Mouse (Mus musculus) MEL (cell line): Measurements from ENCODE around the gene Olfr1279.

Source experiments
- CTCF ChIP-seq, 3 experiments: IDR thresholded peaks in 2 of 3; conservative IDR thresholded peaks in 1 of 3; 2 replicates each; pipeline ENCODE4 v1.5.1; 2011 to 2012; ENCODE audit warnings: low read length in 3 of 3, low read depth in 2 of 3, mild to moderate bottlenecking in 2 of 3, improper control_type of control experiment in 1 of 3, inconsistent platforms in 1 of 3, mixed read lengths in 1 of 3, moderate library complexity in 1 of 3; ENCODE audit not compliant: control insufficient read depth in 1 of 3, insufficient read depth in 1 of 3, poor library complexity in 1 of 3, severe bottlenecking in 1 of 3
- NRF1 ChIP-seq: IDR thresholded peaks from 2 replicates; pipeline ENCODE4 v1.6.1; 2014; ENCODE audit warnings: low read depth, mild to moderate bottlenecking, inconsistent platforms, low read length, improper control_type of control experiment, moderate library complexity; ENCODE audit not compliant: poor library complexity, insufficient read depth, severe bottlenecking
- POLR2AphosphoS2 ChIP-seq: IDR thresholded peaks from 2 replicates; pipeline ENCODE4 v1.6.1; 2011; ENCODE audit warnings: low read length, improper control_type of control experiment

- TF ChIP-seq NRF1 (no peak), CTCF (IDR thresholded peaks at IDR 0.05 in 2 of 3, conservative IDR thresholded peaks at IDR 0.05 in 1 of 3; ENCODE audit: control insufficient read depth in 1 of 3, insufficient read depth in 1 of 3, low read depth in 2 of 3, low read length in 3 of 3, poor library complexity in 1 of 3, severe bottlenecking in 1 of 3) (no peak), POLR2AphosphoS2 (no peak)
Measured at GRCm38 (mm10) chr2:111254216-111254615, 46.2 kb upstream of the Olfr1279 start, which contains the start of gene Olfr1276.
